Mouse (Mus musculus) liver, adult 2 months (tissue): ENCODE data around the gene Nnmt. TPM values are rescaled to one million over a fixed set of nuclear protein-coding genes. Genes with fewer than 3 reads are reported as not detected.

Experiments used
- DNase-seq: peaks from one replicate; pipeline ENCODE4 v3.0.0-alpha.2; 2011; ENCODE audit warnings: low read depth, low spot score; ENCODE audit errors: extremely low read depth
- H3K27ac ChIP-seq: fragments of 200-500 bp; replicated peaks from 2 replicates; pipeline ENCODE4 v1.5.1; 2012; ENCODE audit warnings: low read depth, mild to moderate bottlenecking, control low read depth, inconsistent platforms, low read length; ENCODE audit not compliant: insufficient read depth
- H3K27me3 ChIP-seq: fragments of 200-500 bp; 2 replicates; pipeline ENCODE4 v1.6.1; 2012; ENCODE audit warnings: mild to moderate bottlenecking, moderate library complexity, low read length, inconsistent platforms; ENCODE audit not compliant: control insufficient read depth, insufficient read depth
- H3K36me3 ChIP-seq: fragments of 200-500 bp; 2 replicates; pipeline ENCODE4 v1.6.1; 2012; ENCODE audit warnings: low read length, inconsistent platforms; ENCODE audit not compliant: control insufficient read depth, insufficient read depth
- H3K4me1 ChIP-seq: fragments of 200-500 bp; 2 replicates; pipeline ENCODE4 v1.6.1; 2011; ENCODE audit warnings: low read length; ENCODE audit not compliant: control insufficient read depth, insufficient read depth
- H3K4me3 ChIP-seq: fragments of 200-500 bp; 2 replicates; pipeline ENCODE4 v1.5.1; 2011; ENCODE audit warnings: low read depth, mild to moderate bottlenecking, control low read depth, low read length, moderate library complexity; ENCODE audit not compliant: insufficient read depth
- H3K79me2 ChIP-seq: fragments of 200-500 bp; 2 replicates; pipeline ENCODE4 v1.6.1; 2012; ENCODE audit warnings: inconsistent platforms, mild to moderate bottlenecking, low read length, moderate library complexity; ENCODE audit not compliant: control insufficient read depth, insufficient read depth
- H3K9ac ChIP-seq: fragments of 200-500 bp; 2 replicates; pipeline ENCODE4 v1.6.1; 2012; ENCODE audit warnings: low read depth, mild to moderate bottlenecking, control low read depth, inconsistent platforms, low read length
- CTCF ChIP-seq: fragments of 200-500 bp; IDR thresholded peaks from 2 replicates; pipeline ENCODE4 v1.5.1; 2011; ENCODE audit warnings: low read depth, low read length, control low read depth
- POLR2A ChIP-seq: fragments of 200-500 bp; IDR thresholded peaks from 2 replicates; pipeline ENCODE4 v1.6.1; 2011; ENCODE audit warnings: low read length, control low read depth; ENCODE audit not compliant: insufficient read depth; ENCODE audit errors: extremely low read depth
- WGBS: fragments of 180-500 bp; shearing (Covaris S2); methylation state at CpG from one replicate; pipeline ENCODE4 v1.1.7; 2018; 5-methylcytosine and 5-hydroxymethylcytosine counted together
- polyA plus RNA-seq: library from polyadenylated mRNA; depleted of rRNA; stranded (reverse); fragments of >200 nt; gene quantifications from 2 replicates; pipeline ENCODE4 v1.2.3, GENCODE M21; 2012
- total RNA-seq: library from RNA; depleted of rRNA; stranded (reverse); fragments of >200 nt; gene quantifications from 2 replicates; pipeline ENCODE4 v1.2.3, GENCODE M21; 2014

Gene Nnmt
- total and polyA plus RNA-seq, 2 experiments: 45.7 to 306 TPM

DNA sequence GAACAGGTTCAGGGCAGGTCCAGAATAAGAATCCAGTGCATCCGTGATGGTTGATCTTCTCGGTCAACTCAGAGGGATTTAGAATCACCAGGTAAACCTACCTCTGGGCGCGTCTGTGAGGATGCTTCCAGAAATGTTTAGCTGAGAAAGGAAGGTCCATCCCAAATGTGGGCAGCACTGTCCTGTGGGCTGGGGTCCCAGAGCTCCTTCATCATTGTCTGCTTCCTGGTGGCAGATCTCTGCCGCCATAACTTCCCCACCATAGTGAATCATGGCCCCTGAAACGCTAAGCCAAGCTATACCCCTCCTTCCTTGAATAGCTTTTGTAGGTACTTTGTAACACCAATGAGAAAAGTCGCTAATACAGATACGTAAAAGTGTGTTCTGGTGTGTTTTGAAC is 36.7 kb upstream of the Nnmt start:
- Histone ChIP-seq H3K27ac (no peak overlapping the region), H3K27me3 (0 out of 2 replicates have a peak, but pooled peaks cover 2% of the 10 kb centered on the region), H3K36me3 (no peaks in the 10 kb centered on the region), H3K4me1 (no peaks in the 10 kb centered on the region), H3K4me3 (no peak overlapping the region), H3K9ac (no peak overlapping the region), H3K79me2 (no peaks in the 10 kb centered on the region)
- TF ChIP-seq CTCF (no peak), POLR2A (no peak)
- 89% methylated on average over 8 of the region's 8 CpGs for WGBS
- no peak for DNase-seq

DNA sequence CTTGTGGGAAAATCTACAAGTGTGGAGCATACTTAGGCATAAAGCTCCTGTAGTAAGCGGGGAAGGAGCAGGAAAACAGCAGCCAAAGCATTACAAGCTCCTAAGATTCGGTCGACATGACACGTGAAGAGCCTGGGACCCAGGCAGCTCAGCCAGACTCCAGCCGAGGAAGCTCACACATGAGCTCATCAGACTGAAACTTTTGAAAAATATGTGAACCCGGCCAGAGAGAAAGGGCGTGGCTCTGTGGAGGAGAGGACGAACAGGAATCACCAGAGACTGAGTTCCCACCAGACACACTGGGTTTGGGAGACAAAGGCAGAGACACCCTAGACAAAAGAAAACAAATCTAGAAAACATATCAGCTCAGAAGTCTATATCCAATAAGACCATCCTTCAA is 35.9 kb upstream of the Nnmt start:
- Histone ChIP-seq H3K36me3 (no peaks in the 10 kb centered on the region), H3K9ac (no peak overlapping the region), H3K4me1 (no peaks in the 10 kb centered on the region), H3K27ac (no peak overlapping the region), H3K79me2 (no peaks in the 10 kb centered on the region), H3K4me3 (no peak overlapping the region), H3K27me3 (0 out of 2 replicates have a peak, but pooled peaks cover 2% of the 10 kb centered on the region)
- no peak for DNase-seq
- 86% methylated on average over 8 of the region's 8 CpGs for WGBS
- TF ChIP-seq CTCF (no peak), POLR2A (no peak)

DNA sequence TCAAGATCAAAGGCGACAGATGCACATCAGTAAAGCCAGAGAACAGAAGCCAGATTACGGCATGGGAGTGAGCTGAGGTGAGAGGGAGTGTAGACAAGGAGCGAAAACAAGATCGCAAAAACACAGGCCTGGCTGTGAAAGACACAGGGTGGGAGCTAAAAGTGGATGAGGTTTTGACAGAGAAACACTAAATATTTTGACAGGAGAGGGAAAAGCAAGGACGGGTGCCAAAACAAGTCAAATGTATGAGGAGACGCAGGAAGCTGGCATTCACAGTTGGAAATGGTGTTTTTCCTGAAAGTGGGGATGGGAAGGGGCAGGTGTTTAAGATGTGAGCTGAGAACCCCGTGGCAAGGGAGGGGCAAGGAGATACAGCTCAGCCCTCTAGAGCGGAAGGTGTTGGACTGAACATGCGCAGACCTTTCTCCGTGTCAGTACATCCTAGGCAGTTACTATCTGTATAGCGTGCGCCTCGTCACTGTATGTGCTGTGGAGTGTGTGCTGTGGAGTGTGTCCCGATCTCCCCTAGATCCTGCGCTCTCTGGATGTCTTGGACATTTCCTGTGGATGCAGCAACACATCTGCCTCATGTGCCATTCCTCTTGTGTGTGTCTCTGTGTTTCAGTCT is 33.3 kb upstream of the Nnmt start:
- Histone ChIP-seq H3K9ac (no peak overlapping the region), H3K27me3 (0 out of 2 replicates have a peak, but pooled peaks cover 2% of the 10 kb centered on the region), H3K4me3 (no peak overlapping the region), H3K4me1 (no peaks in the 10 kb centered on the region), H3K27ac (no peak overlapping the region), H3K36me3 (no peaks in the 10 kb centered on the region), H3K79me2 (no peaks in the 10 kb centered on the region)
- no peak for DNase-seq
- 65% methylated on average over 15 of the region's 15 CpGs for WGBS
- TF ChIP-seq POLR2A: no peak
- no peak for TF ChIP-seq CTCF

DNA sequence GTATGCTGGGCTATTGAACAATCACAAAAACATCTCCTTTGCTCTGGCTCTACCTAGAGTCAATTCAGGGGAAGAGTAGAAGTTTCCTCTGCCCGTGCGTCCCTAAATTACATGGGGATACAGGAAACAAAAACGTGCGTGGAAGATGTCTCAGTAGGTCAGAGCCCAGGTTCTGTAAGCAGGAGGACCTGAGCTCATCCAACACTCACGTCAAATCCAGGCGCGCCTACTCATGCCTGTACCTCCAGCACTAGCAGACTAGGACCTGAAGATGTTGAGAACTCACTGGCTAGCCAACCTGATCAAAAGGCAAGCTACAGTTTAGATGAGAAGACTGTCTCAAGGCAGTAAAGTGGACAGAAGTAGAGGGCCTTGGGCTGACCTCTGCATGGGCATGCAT is 32.2 kb upstream of the Nnmt start:
- TF ChIP-seq POLR2A (no peak), CTCF (no peak)
- Histone ChIP-seq H3K36me3 (no peaks in the 10 kb centered on the region), H3K4me3 (no peak overlapping the region), H3K27ac (no peak overlapping the region), H3K27me3 (0 out of 2 replicates have a peak, but pooled peaks cover 2% of the 10 kb centered on the region), H3K79me2 (no peaks in the 10 kb centered on the region), H3K4me1 (no peaks in the 10 kb centered on the region), H3K9ac (no peak overlapping the region)
- 83% methylated on average over 7 of the region's 7 CpGs for WGBS
- no peak for DNase-seq

DNA sequence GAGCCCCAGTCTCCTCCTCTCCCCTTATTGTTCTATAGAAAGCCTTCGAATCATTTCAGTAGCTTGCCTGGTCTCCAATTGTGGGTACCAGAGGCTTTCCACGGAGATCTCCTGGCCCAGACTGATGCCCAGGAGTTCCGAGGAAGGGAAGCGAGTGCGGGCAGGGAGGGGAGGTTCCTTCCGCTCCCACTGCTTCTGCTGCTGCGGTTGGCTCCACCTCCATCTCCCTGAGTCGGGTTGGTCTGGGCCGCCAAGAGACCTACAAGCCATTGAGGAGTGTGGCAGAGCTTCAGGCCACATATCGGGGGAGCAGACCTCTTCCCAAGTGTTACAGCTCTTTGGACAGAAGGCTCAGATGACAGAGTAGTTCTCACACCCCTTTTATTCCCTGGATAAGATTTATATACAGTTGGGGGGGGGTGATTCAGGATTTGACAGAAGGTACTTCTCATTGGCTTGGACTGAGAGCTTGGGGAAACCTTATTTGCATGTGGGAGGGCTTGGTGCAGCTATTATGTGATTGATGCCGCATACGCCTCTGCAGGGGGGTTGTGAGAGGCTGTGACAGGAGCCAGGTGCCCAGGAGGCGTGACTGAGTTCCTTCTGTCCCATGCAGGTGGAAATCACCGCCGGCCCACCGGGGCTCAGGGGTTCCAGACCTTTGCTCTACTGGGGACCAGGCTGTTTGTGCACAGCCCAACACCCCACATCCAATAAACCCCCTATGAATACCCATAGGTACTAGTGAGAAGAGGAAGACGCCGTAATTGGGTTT is 30.8 kb upstream of the Nnmt start:
- 37% methylated on average over 18 of the region's 18 CpGs for WGBS
- TF ChIP-seq POLR2A: no peak
- no peak for TF ChIP-seq CTCF
- DNase-seq: no peak
- no peak overlapping the region for H3K4me3 ChIP-seq
- no peak overlapping the region for H3K27ac ChIP-seq
- no peaks in the 10 kb centered on the region for H3K4me1 ChIP-seq
- H3K27me3 ChIP-seq: 0 out of 2 replicates have a peak, but pooled peaks cover 2% of the 10 kb centered on the region
- H3K9ac ChIP-seq: no peak overlapping the region
- no peaks in the 10 kb centered on the region for H3K79me2 ChIP-seq
- no peaks in the 10 kb centered on the region for H3K36me3 ChIP-seq

DNA sequence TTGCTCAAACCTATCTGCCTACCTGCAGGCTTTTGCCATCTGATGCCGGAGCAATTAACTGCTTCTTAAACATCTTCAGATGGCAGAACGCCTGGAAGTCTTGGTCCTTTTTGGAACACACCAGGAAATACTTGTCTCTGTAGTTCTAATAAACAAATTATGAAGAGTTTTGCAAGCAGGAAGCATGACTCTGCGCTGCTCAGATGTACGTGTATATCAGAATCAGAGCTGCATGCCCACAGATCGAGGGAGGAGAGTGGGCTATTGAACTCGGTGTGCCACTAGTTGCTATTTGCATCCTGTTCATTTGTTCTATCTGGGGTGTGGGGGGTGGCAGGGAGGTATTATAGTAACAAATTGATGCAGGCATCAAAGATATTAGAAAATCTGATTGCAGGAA is 28.2 kb upstream of the Nnmt start:
- H3K36me3 ChIP-seq: no peaks in the 10 kb centered on the region
- DNase-seq: no peak
- H3K4me3 ChIP-seq: no peak overlapping the region
- H3K4me1 ChIP-seq: no peaks in the 10 kb centered on the region
- H3K27ac ChIP-seq: no peak overlapping the region
- 0 out of 2 replicates have a peak, but pooled peaks cover under 1% of the 10 kb centered on the region for H3K27me3 ChIP-seq
- 80% methylated on average over 6 of the region's 6 CpGs for WGBS
- TF ChIP-seq CTCF: no peak
- no peak for TF ChIP-seq POLR2A
- H3K9ac ChIP-seq: no peak overlapping the region
- H3K79me2 ChIP-seq: no peaks in the 10 kb centered on the region
